Mouse (Mus musculus) frontal cortex, adult 2 months (tissue): Measurements from ENCODE around the gene 9230112D13Rik. TPM values are rescaled to one million over a fixed set of nuclear protein-coding genes. Genes with fewer than 3 reads are reported as not detected.

ENCODE experiments used
- DNase-seq, 2 experiments: peaks; one replicate each; pipeline ENCODE4 v3.0.0; 2022; ENCODE audit warnings: low spot score in 1 of 2; ENCODE audit errors: extremely low spot score in 1 of 2
- polyA plus RNA-seq: library from polyadenylated mRNA; depleted of rRNA; stranded (reverse); fragments of >200 nt; gene quantifications from 2 replicates; pipeline ENCODE4 v1.2.3, GENCODE M21; 2012; rRNA removed

9230112D13Rik gene
- polyA plus RNA-seq, 1 experiment: not detected

GRCm38 (mm10) chr14:34501804-34502474 lies 20.7 kb downstream of the 9230112D13Rik start:
- peak in 1 of 2 experiments; percentile 42 for DNase-seq

- DNase-seq: peak in 1 of 2 experiments; percentile 21
Measured at GRCm38 (mm10) chr14:34501447-34501803, 21.2 kb downstream of the 9230112D13Rik start.

GRCm38 (mm10) chr14:34500309-34500708 lies 22.3 kb downstream of the 9230112D13Rik start:
- DNase-seq: no peak

GRCm38 (mm10) chr14:34499664-34500063 lies 22.9 kb downstream of the 9230112D13Rik start:
- no peak for DNase-seq

GRCm38 (mm10) chr14:34497346-34497745 lies 25.3 kb downstream of the 9230112D13Rik start:
- DNase-seq: no peak

GRCm38 (mm10) chr14:34493682-34494081 lies 28.9 kb downstream of the 9230112D13Rik start:
- DNase-seq: no peak

GRCm38 (mm10) chr14:34492688-34493087 lies 29.9 kb downstream of the 9230112D13Rik start:
- no peak for DNase-seq

GRCm38 (mm10) chr14:34490965-34491364 lies 31.6 kb downstream of the 9230112D13Rik start:
- no peak for DNase-seq

- DNase-seq: no peak
Measured at GRCm38 (mm10) chr14:34489928-34490327, 32.7 kb downstream of the 9230112D13Rik start.

GRCm38 (mm10) chr14:34486169-34486568 lies 36.4 kb downstream of the 9230112D13Rik start:
- no peak for DNase-seq

- DNase-seq: no peak
Measured at GRCm38 (mm10) chr14:34483469-34484341, 38.9 kb downstream of the 9230112D13Rik start.

GRCm38 (mm10) chr14:34471591-34471990 lies 51.0 kb downstream of the 9230112D13Rik start:
- no peak for DNase-seq

GRCm38 (mm10) chr14:34466291-34466690 lies 56.3 kb downstream of the 9230112D13Rik start:
- DNase-seq: peak in 1 of 2 experiments; percentile 28

Other genes starting within 250 kb of the 9230112D13Rik start
- gene Shld2, start 212.3 kb downstream of the 9230112D13Rik start, polyA plus RNA-seq: 3.8 and 4.7 TPM in 2 replicates
- 174 and 196 TPM in 2 replicates for gene Glud1, start 212.1 kb downstream of the 9230112D13Rik start, polyA plus RNA-seq
- not detected in 2 replicates for gene Fam25c, start 167.4 kb downstream of the 9230112D13Rik start, polyA plus RNA-seq
- 7.6 and 10.5 TPM in 2 replicates for gene Sncg, start 148.0 kb downstream of the 9230112D13Rik start, polyA plus RNA-seq
- 2.9 and 3.2 TPM in 2 replicates for gene Mmrn2, start 147.3 kb downstream of the 9230112D13Rik start, polyA plus RNA-seq
- 23.8 and 28.0 TPM in 2 replicates for gene Bmpr1a, start 19.5 kb downstream of the 9230112D13Rik start, polyA plus RNA-seq
- 4.9 and 5.0 TPM in 2 replicates for gene Ldb3, start 65.9 kb upstream of the 9230112D13Rik start, polyA plus RNA-seq
- gene Opn4, start 77.3 kb upstream of the 9230112D13Rik start, polyA plus RNA-seq: 0.04 and 0.10 TPM in 2 replicates
- 16.3 and 18.5 TPM in 2 replicates for gene Wapl, start 151.1 kb upstream of the 9230112D13Rik start, polyA plus RNA-seq